Mouse (Mus musculus) kidney, adult 11 months (tissue): ENCODE measurements around the gene Catspere2.
"Not testable (repeated sequence)": the region's sequence is repeated elsewhere in the genome, so short reads cannot be mapped to it uniquely, and the experiment has no call there.

Experiments used
- DNase-seq: peaks from one replicate; pipeline ENCODE4 v3.0.0; 2022

Gene Catspere2

GRCm38 (mm10) chr1:177983024-177983450 lies at the start of gene Catspere2:
TSS of gene Catspere2 (plus strand) at chr1:177983423.
- DNase-seq, result peak; percentile 100

GRCm38 (mm10) chr1:177940422-177940977 lies 42.7 kb upstream of the Catspere2 start:
- DNase-seq, result peak; percentile 6

- DNase-seq, result no peak
Measured at GRCm38 (mm10) chr1:177981276-177981675, 1.9 kb upstream of the Catspere2 start.

GRCm38 (mm10) chr1:177983582-177983981 lies 359 bp downstream of the Catspere2 start:
- DNase-seq, result not testable (repeated sequence)

- peak; percentile 56 for DNase-seq
Measured at GRCm38 (mm10) chr1:177984206-177984605, 983 bp downstream of the Catspere2 start.

- DNase-seq, result not testable (repeated sequence)
Measured at GRCm38 (mm10) chr1:177987476-177987875, 4.3 kb downstream of the Catspere2 start.

GRCm38 (mm10) chr1:178072798-178073197 lies 89.6 kb downstream of the Catspere2 start:
- DNase-seq, result not testable (repeated sequence)

- not testable (repeated sequence) for DNase-seq
Measured at GRCm38 (mm10) chr1:178097865-178098264, 114.6 kb downstream of the Catspere2 start.

GRCm38 (mm10) chr1:178108514-178108913 lies 125.3 kb downstream of the Catspere2 start:
- not testable (repeated sequence) for DNase-seq

- DNase-seq, result not testable (repeated sequence)
Measured at GRCm38 (mm10) chr1:178122236-178122635, 139.0 kb downstream of the Catspere2 start.

- no peak for DNase-seq
Measured at GRCm38 (mm10) chr1:178134288-178134687, 151.1 kb downstream of the Catspere2 start.

- peak; percentile 24 for DNase-seq
Measured at GRCm38 (mm10) chr1:178146513-178146912, 163.3 kb downstream of the Catspere2 start.

GRCm38 (mm10) chr1:178146915-178147314 lies 163.7 kb downstream of the Catspere2 start:
- not testable (repeated sequence) for DNase-seq

- DNase-seq, result no peak
Measured at GRCm38 (mm10) chr1:178182251-178182650, 199.0 kb downstream of the Catspere2 start.

- DNase-seq, result no peak
Measured at GRCm38 (mm10) chr1:178185591-178185990, 202.4 kb downstream of the Catspere2 start.

- DNase-seq, result peak; percentile 100
Measured at GRCm38 (mm10) chr1:178187216-178187791, 204.1 kb downstream of the Catspere2 start, which contains the start of gene Desi2. TSS of gene Desi2 (plus strand) at chr1:178187417.

GRCm38 (mm10) chr1:178187810-178188209 lies 204.6 kb downstream of the Catspere2 start:
- DNase-seq, result not testable (repeated sequence)

GRCm38 (mm10) chr1:178188386-178188785 lies 205.2 kb downstream of the Catspere2 start:
- peak; percentile 22 for DNase-seq

GRCm38 (mm10) chr1:178205701-178206325 lies 222.6 kb downstream of the Catspere2 start:
- no peak for DNase-seq

- DNase-seq, result not testable (repeated sequence)
Measured at GRCm38 (mm10) chr1:178207856-178208255, 224.6 kb downstream of the Catspere2 start.

GRCm38 (mm10) chr1:178209966-178210365 lies 226.7 kb downstream of the Catspere2 start:
- no peak for DNase-seq

- DNase-seq, result no peak
Measured at GRCm38 (mm10) chr1:178217157-178217556, 233.9 kb downstream of the Catspere2 start.

- DNase-seq, result no peak
Measured at GRCm38 (mm10) chr1:178218305-178218704, 235.1 kb downstream of the Catspere2 start.
